Mouse (Mus musculus) G1E (cell line): ENCODE data around the gene Hnrnpa0.

ENCODE experiments used
- CTCF ChIP-seq: IDR thresholded peaks from 2 replicates; pipeline ENCODE4 v1.5.1; 2012; ENCODE audit warnings: low read depth, low read length, inconsistent platforms, mixed read lengths
- GATA1 ChIP-seq: IDR thresholded peaks from 2 replicates; pipeline ENCODE4 v1.6.1; 2012; ENCODE audit warnings: borderline replicate concordance, low read length, inconsistent platforms, mixed read lengths
- TAL1 ChIP-seq: conservative IDR thresholded peaks from 2 replicates; pipeline ENCODE4 v1.6.1; 2012; ENCODE audit warnings: low read depth, low read length, inconsistent platforms, mixed read lengths

GRCm38 (mm10) chr13:58128768-58129671, 664 bp upstream of the Hnrnpa0 start:
- TF ChIP-seq CTCF: no peak
- no peak for TF ChIP-seq TAL1
- TF ChIP-seq GATA1: no peak
